Mouse (Mus musculus) CD4-positive helper T cell, adult 2 months (primary cell): Measurements from ENCODE around the gene Lrfn3.

ENCODE experiments used
- DNase-seq: peaks from one replicate; pipeline ENCODE4 v3.0.0-alpha.2; 2012; ENCODE audit warnings: low read depth, missing footprints, low spot score

Gene Lrfn3

GRCm38 (mm10) chr7:30362652-30363343 is at the start of gene Lrfn3:
Gene Lrfn3, minus strand, starts transcription at chr7:30362772.
- DNase-seq = no peak

GRCm38 (mm10) chr7:30411023-30411422 is 48.5 kb upstream of the Lrfn3 start:
- DNase-seq = no peak

GRCm38 (mm10) chr7:30409789-30410188 is 47.2 kb upstream of the Lrfn3 start:
- no peak for DNase-seq

- DNase-seq = no peak
These were observed 46.1 kb upstream of the Lrfn3 start for GRCm38 (mm10) chr7:30408639-30409038.

GRCm38 (mm10) chr7:30402343-30402742 is 39.8 kb upstream of the Lrfn3 start:
- peak; percentile 63 for DNase-seq

GRCm38 (mm10) chr7:30399671-30400070 is 37.1 kb upstream of the Lrfn3 start:
- DNase-seq = no peak

GRCm38 (mm10) chr7:30394871-30395270 is 32.3 kb upstream of the Lrfn3 start:
- DNase-seq = peak; percentile 68

GRCm38 (mm10) chr7:30394379-30394778 is 31.8 kb upstream of the Lrfn3 start:
- peak; percentile 93 for DNase-seq

- DNase-seq = peak; percentile 56
These were observed 31.1 kb upstream of the Lrfn3 start for GRCm38 (mm10) chr7:30393631-30394030.

- DNase-seq = peak; percentile 45
These were observed 30.4 kb upstream of the Lrfn3 start for GRCm38 (mm10) chr7:30392746-30393520.

GRCm38 (mm10) chr7:30384106-30384505 is 21.5 kb upstream of the Lrfn3 start:
- no peak for DNase-seq

GRCm38 (mm10) chr7:30380061-30380460 is 17.5 kb upstream of the Lrfn3 start:
- no peak for DNase-seq

- DNase-seq = peak; percentile 94
These were observed 11.0 kb upstream of the Lrfn3 start for GRCm38 (mm10) chr7:30373501-30373962.

GRCm38 (mm10) chr7:30367466-30367865 is 4.9 kb upstream of the Lrfn3 start:
- DNase-seq = no peak

- no peak for DNase-seq
These were observed 769 bp upstream of the Lrfn3 start for GRCm38 (mm10) chr7:30363344-30363738.

- DNase-seq = no peak
These were observed 2.5 kb downstream of the Lrfn3 start for GRCm38 (mm10) chr7:30360028-30360427.

- no peak for DNase-seq
These were observed 3.2 kb downstream of the Lrfn3 start for GRCm38 (mm10) chr7:30359276-30359865.

- DNase-seq = no peak
These were observed 4.0 kb downstream of the Lrfn3 start for GRCm38 (mm10) chr7:30358378-30359186.

GRCm38 (mm10) chr7:30354059-30354458 is 8.5 kb downstream of the Lrfn3 start:
- no peak for DNase-seq

- peak; percentile 63 for DNase-seq
These were observed 9.2 kb downstream of the Lrfn3 start for GRCm38 (mm10) chr7:30353279-30353822.

GRCm38 (mm10) chr7:30347828-30348227 is 14.7 kb downstream of the Lrfn3 start:
- DNase-seq = peak; percentile 81
